Mouse (Mus musculus): ENCODE measurements at regions not wholly inside any gene's neighbourhood (a gene's known extent, or its start where the extent isn't known, plus 50 kb on each side); places are given as distances from the start of the nearest gene placed in this dataset.
"Not testable (repeated sequence)": the region's sequence is repeated elsewhere in the genome, so short reads cannot be mapped to it uniquely, and the experiment has no call there.

- DNase-seq (ENCODE audit: low spot score) = peak; percentile 77
Observed at GRCm38 (mm10) chr2:147307488-147308386, 54.0 kb upstream of the Pax1 start.

DNA sequence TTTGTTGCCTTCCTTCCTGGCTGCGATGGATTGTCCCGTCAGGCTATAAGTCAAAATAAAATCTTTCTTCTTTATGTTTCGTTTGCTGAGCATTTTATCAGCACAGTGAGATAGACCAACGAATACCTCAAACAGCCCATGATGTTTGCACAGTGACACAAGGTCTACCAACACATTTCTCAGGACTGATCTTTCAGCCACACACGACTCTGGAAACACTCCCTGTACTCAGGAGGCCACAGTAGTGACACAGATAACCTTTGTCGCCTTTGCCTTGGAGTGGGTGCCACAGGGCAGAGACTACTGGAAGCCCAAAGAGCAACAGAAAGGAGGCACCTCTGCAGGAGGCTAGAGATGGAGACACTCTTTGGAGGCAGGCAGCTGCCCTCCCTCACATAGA lies 55.0 kb upstream of the Pax1 start:
- DNase-seq (ENCODE audit: low spot score) = no peak

DNA sequence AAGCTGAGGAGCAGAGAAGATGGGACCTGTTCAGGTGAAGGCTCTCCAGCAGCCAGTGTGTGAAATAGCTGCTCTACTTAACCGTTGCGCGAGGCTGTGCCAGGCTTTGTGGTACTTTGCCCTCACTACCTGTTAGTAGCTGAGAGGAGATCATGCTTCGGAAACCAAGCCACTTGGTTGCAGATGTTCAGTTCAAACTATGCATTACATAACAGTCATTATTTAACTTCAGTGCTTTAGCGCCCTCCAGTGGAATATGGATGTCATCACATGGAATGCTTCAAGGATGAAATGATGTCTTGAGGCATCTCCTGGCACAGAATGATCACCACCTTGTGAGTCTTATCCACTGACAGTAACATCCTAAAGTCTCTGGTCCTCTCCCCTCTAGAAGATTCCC lies 56.5 kb upstream of the Pax1 start:
- DNase-seq (ENCODE audit: low spot score) = peak; percentile 60

GRCm38 (mm10) chr2:147300503-147300902 lies 61.2 kb upstream of the Pax1 start:
- DNase-seq (ENCODE audit: low spot score) = no peak

DNA sequence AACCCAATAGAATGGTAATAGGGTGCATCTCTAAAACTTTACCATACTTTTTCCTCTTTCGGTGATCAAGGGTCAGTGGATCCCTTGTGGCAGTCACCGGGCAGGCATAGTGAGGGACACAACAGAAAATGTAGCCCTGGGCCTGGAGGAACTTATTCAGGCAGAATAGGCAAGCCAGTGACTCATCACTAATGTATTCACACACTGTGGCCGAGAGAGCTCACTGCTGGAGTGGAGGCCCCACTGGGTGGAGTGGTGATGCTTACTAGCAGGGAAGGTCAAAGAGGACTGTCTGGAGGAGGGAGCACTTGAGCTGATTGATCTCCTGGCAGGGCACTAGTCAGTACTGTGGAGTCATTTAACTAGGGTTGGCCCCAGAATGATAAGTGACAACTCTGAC lies 62.4 kb upstream of the Pax1 start:
- no peak for DNase-seq (ENCODE audit: low spot score)

DNA sequence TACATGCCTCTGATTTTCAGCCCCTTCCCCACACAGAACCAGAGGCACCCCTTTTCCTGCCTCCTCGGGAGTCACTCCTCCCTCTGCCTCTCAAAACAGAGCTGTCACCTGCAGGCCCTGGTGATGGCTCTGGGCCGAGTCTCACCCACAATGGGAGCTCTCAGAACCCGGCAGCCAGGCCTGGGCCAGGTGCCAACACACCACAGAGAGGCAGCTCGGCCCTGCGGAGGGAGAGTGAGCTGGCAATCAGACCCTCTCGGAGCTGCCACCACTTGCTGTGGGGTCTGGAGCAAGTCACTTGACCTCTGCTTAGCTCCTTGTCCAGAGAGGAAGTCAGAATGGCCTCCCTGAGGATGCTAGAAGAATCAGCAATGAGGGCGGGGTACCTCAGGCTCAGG lies 63.2 kb upstream of the Pax1 start:
- peak; percentile 87 for DNase-seq (ENCODE audit: low spot score)

GRCm38 (mm10) chr2:147297876-147298498 lies 63.7 kb upstream of the Pax1 start:
- peak; percentile 12 for DNase-seq (ENCODE audit: low spot score)

- not testable (repeated sequence) for DNase-seq (ENCODE audit: low spot score)
Observed at GRCm38 (mm10) chr2:147294926-147295325, 66.8 kb upstream of the Pax1 start.

GRCm38 (mm10) chr2:147293294-147293688 lies 68.4 kb upstream of the Pax1 start:
- DNase-seq (ENCODE audit: low spot score) = no peak

DNA sequence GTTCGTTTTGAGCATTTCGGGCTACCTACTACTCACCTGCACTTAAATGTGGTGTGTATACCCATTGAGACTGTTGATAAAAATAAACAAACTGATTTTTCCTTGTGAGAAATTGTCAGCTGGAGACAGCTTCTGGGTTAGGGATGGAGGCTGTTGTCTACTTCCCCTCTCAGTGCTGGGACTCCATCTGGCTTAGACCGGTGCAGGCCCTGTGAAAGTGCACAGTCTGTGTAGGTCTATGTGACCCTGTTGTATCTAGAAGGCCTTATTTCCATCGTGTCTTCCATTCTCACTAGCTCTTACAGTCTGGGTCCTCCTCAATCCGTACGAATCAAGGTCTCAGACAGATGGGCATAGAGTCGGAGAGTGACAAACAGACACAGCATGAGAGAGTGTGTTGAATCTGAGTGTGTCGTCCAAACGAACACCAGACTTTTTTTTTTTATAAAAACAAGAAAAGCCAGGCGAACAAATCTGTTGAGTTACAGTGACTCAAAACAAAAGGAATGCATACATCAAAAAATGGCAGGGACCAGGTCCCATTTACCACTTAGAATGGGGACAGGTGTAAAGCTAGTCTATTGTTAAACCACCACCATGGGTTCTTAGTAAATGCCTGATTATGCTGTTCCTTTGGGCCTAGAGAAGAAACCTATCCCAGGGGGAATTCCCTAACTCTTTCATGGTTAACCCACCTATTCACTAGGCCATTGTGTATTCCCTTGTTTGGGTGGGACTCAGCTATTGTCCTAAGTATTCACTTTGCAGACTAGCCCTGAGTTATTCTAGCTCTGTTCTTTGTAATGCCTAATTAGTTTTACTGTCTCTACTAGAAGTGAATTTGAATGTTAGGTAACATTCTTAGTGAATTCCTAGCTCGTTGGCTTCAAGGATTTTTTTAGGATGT lies 69.1 kb upstream of the Pax1 start:
- DNase-seq (ENCODE audit: low spot score) = no peak

DNA sequence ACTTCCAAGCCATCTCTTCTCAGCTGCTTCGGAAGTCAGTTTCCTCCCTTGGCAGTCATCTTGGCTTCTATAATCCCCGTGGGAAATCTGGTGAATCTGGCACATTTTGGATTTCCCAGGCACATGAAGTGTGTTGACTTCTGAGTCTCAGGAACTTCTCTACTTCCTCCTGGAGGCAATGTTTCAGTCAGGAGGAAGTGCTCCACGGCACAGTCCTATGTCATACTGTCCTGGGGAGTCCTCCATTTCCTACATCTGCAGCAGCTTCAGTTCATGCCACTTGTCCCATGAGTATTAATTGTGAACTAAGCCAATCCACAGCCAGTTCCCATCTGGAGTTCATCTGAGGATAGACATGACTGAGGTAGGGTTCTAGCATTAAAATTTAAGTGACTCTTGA lies 78.3 kb upstream of the Pax1 start:
- no peak for DNase-seq (ENCODE audit: low spot score)

DNA sequence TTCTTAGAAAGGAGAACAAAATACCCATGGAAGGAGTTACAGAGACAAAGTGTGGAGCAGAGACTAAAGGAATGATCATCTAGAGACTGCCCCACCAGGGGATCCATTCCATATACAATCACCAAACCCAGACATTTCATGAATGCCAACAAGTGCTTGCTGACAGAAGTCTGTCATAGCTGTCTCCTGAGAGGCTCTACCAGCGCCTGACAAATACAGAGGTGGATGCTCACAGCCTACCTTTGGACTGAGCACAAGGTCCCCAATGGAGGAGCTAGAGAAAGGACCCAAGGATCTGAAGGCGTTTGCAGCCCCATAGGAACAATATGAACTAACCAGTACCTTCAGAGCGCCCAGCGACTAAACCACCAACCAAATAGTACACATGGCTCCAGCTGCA lies 83.6 kb upstream of the Nkx2-2 start:
- no peak for DNase-seq (ENCODE audit: low spot score)

DNA sequence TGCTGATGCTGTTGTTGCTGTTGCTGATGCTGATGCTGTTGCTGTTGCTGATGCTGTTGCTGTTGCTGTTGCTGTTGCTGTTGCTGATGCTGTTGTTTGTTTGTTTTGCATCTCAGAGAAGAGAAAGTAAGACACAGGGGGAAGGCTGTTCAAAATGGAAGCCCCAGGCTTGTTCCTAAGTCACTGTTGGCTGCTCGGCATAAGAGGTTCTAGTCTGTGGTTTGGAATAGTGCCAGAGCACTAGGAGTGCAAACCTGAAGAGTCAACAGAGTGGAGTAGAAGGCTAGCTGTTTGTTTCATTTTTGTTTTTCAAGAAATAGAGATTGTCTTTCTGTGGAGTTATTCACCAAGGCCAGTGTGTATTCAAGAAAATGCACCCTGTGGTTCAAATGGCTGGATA lies 75.1 kb upstream of the Nkx2-2 start:
- no peak for DNase-seq (ENCODE audit: low spot score)

DNA sequence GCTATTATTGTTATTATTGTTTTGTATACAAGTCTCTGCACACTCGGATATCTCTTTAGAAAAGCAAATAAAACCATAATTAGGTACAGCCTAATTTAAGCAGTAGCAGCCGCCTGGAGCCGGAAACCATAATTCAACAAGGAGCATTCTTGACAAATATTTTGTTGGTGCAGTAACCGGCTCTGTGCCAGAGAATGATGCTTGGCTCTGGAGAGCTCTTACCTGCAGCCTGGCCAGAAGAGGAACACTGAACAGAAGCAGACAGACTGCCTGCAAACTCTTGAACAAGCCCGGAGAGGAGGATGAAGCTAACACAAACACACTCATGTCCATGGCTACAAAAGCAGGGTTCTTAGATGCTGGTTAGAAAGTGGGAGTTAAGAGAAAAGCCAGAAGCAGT lies 73.9 kb upstream of the Nkx2-2 start:
- no peak for DNase-seq (ENCODE audit: low spot score)

GRCm38 (mm10) chr2:147267257-147267656 lies 73.2 kb upstream of the Nkx2-2 start:
- DNase-seq (ENCODE audit: low spot score) = no peak

- peak; percentile 61 for DNase-seq (ENCODE audit: low spot score)
Observed at GRCm38 (mm10) chr2:147256696-147257095, 62.7 kb upstream of the Nkx2-2 start.

DNA sequence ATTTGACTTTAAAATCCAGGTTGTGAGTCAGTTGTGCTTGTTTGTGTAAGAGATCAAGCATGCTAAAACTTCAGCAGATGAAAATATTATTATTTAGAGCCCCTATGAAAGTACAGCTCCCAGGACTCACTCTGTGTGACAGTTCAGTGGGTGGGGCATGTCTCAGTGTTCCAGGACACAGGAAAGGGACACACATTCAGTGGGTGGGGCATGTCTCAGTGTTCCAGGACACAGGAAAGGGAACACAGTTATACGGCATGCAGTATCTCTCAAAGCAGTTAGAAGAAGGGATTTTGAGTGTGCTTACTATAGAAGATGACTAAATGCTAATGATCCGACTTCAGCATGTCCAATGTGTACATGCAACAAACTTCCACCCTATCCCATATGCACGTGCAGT lies 60.9 kb upstream of the Nkx2-2 start:
- no peak for DNase-seq (ENCODE audit: low spot score)

GRCm38 (mm10) chr2:147254137-147254536 lies 60.1 kb upstream of the Nkx2-2 start:
- no peak for DNase-seq (ENCODE audit: low spot score)

DNA sequence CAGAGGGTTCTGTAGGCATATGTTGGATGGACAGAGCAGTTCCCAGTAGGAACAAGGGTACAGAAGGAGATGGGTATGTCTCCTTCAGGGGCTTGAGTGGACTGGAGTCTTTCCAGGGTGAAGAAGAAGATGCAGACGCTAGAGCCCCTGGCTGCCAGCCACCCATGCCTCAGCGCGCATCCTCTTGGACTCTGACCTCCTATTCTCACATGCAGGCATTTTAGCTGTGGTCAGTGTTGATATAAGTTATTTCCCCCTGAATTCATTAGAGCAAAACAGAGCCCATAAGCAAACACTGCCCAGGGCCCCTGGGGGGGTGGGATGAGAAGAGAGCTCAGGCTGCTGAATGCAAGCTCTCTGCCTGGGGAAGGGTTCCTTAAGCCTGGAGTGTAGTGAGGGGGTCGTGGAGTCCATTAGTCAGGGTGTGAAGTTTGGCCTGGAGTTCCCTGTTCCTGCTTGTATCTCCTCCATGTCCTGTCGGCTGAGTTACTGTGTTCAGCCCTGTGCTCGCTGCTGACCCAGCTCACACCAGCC lies 54.0 kb upstream of the Nkx2-2 start:
- DNase-seq (ENCODE audit: low spot score) = no peak

DNA sequence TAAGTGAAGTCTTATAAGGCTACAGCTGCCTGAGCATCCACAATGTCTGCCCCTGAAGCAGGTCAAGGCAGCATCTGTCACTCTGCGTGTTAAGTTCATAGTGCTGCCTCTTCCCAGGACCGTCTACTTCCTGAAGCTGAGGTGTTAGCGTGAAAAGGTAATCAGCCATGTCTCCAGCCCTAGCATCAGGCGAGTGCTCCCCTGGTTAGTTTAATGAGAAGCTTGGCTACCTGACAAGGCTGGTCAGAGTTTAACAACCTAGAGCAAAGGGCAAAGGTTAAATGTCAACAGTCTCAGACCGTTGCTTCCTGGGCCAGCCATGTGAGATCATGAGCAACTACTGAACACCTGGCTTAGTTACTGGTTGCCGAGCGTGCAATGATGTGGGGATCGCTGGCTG lies 53.2 kb upstream of the Nkx2-2 start:
- DNase-seq (ENCODE audit: low spot score) = no peak

GRCm38 (mm10) chr2:147244406-147244805 lies 50.4 kb upstream of the Nkx2-2 start:
- no peak for DNase-seq (ENCODE audit: low spot score)
